ENCODE assay signal across 14 mouse cellular contexts in the genomic region with DNA sequence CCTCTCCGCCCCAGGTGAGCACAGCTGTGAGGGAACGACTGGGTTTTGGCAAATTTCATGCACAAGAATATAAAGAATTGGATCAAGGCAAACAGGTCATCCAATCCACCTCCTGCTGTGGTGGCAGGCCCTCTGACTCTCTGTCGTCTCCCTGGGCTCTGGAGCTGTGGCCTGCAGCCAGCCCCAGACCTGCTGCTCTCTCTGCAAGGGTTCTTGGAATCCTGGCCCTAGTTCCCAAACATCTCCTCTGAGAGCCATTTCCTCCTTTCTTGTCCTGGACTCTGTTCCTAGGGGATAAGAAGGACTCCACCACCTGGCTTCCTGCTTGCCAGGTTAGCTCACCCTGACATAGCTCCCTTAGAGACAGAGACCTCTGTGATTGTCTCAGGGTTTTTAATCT. TPM values are rescaled to one million over a fixed set of nuclear protein-coding genes. Genes with fewer than 3 reads are reported as not detected.
"Had no signal": no experiment of that assay in that cellular context is flagged by ENCODE, and none has a peak within 500 bp of the region (broad histone marks: within the 10 kb centered on the region; RNA-seq: fewer than 3 reads in every experiment).

No protein-coding gene starts in this region.

- H3K4me3 ChIP-seq: limb, embryonic 12.5 days; liver, embryonic 13.5 days; lung, embryonic 15.5 days; midbrain, embryonic 13.5 days; myocyte; neural tube, embryonic 15.5 days had no signal

- ATAC-seq: liver, postnatal 0 days; midbrain, embryonic 13.5 days had no signal

- H3K36me3 ChIP-seq: limb, embryonic 12.5 days; liver, embryonic 13.5 days; lung, embryonic 15.5 days; midbrain, embryonic 13.5 days; neural tube, embryonic 15.5 days had no signal

- H3K27me3 ChIP-seq: neural tube, embryonic 15.5 days had no signal

- H3K27ac ChIP-seq: limb, embryonic 12.5 days; liver, embryonic 13.5 days; lung, embryonic 15.5 days; midbrain, embryonic 13.5 days; neural tube, embryonic 15.5 days; stomach, postnatal 0 days had no signal

- H3K4me1 ChIP-seq: liver, embryonic 13.5 days; lung, embryonic 15.5 days; neural tube, embryonic 15.5 days had no signal

- H3K4me2 ChIP-seq: limb, embryonic 12.5 days; liver, embryonic 13.5 days; lung, embryonic 15.5 days; midbrain, embryonic 13.5 days; neural tube, embryonic 15.5 days had no signal

- H3K9ac ChIP-seq: limb, embryonic 12.5 days; liver, embryonic 13.5 days; liver, postnatal 0 days; lung, embryonic 15.5 days; midbrain, embryonic 13.5 days; neural tube, embryonic 15.5 days had no signal

- DNase-seq: kidney, postnatal 25 days; layer of hippocampus, adult 9-11 months; liver; liver, embryonic 13.5 days; liver, postnatal 0 days; right cerebral cortex, adult 18-20 months; thymus, postnatal 14 days had no signal

- H3K9me3 ChIP-seq: limb, embryonic 12.5 days; liver, embryonic 13.5 days; lung, embryonic 15.5 days; midbrain, embryonic 13.5 days; neural tube, embryonic 15.5 days had no signal

RNA-seq across cellular contexts. Expression of a gene that starts 7.8 kb away (rescaled TPM):
- total RNA-seq: megakaryocyte-erythroid progenitor cell, adult 5-6 weeks had no signal
- polyA plus RNA-seq: liver, embryonic 13.5 days; liver, postnatal 0 days had no signal
